Mouse (Mus musculus): Measurements from ENCODE around the gene Hbq1b. TPM values are rescaled to one million over a fixed set of nuclear protein-coding genes. Genes with fewer than 3 reads are reported as not detected.

The Hbq1b gene
- total RNA-seq (2021) = 1 to 10 TPM; 1.4 to 2.2 TPM
- long read RNA-seq, experiment 1 = 0 reads
- long read RNA-seq, experiment 2 = 0 reads

GRCm38 (mm10) chr11:32286695-32287492 lies at the start of gene Hbq1b:
Gene Hbq1b (plus strand): TSS chr11:32286965.
- intact Hi-C loops (cut with DNase I) = loop anchor here (10.0 kb wide), 1 partner anchor 48 kb away; no protein-coding TSS in a partner anchor

GRCm38 (mm10) chr11:32237411-32237795 lies 49.4 kb upstream of the Hbq1b start:
- intact Hi-C loops (cut with DNase I) = no loop called here

More at GRCm38 (mm10) chr11:32286695-32287492, at the start of gene Hbq1b:
- DNase-seq (ENCODE audit: low spot score in 2 of 2) = peak; percentile 87

GRCm38 (mm10) chr11:32238093-32238860 lies 48.5 kb upstream of the Hbq1b start:
- intact Hi-C loops (cut with DNase I) = loop anchor here (1.0 to 2.0 kb wide), 2 partner anchors 21 to 55 kb away; no protein-coding TSS in a partner anchor
- peak; percentile 76 to 77 for DNase-seq (ENCODE audit: low spot score in 2 of 2)

More at GRCm38 (mm10) chr11:32237411-32237795, 49.4 kb upstream of the Hbq1b start:
- no peak for DNase-seq (ENCODE audit: low spot score in 2 of 2)

- intact Hi-C loops (cut with DNase I) = no loop called here
- DNase-seq (ENCODE audit: low spot score in 2 of 2) = no peak
These were observed 45.4 kb upstream of the Hbq1b start for GRCm38 (mm10) chr11:32241391-32241790.

GRCm38 (mm10) chr11:32242209-32242608 lies 44.6 kb upstream of the Hbq1b start:
- no peak for DNase-seq (ENCODE audit: low spot score in 2 of 2)
- intact Hi-C loops (cut with DNase I) = no loop called here

GRCm38 (mm10) chr11:32243205-32243955 lies 43.4 kb upstream of the Hbq1b start:
- intact Hi-C loops (cut with DNase I) = no loop called here
- DNase-seq (ENCODE audit: low spot score in 2 of 2) = peak; percentile 51 to 55

- no peak for DNase-seq (ENCODE audit: low spot score in 2 of 2)
- intact Hi-C loops (cut with DNase I) = no loop called here
These were observed 42.7 kb upstream of the Hbq1b start for GRCm38 (mm10) chr11:32244064-32244463.

- DNase-seq (ENCODE audit: low spot score in 2 of 2) = no peak
- intact Hi-C loops (cut with DNase I) = no loop called here
These were observed 42.1 kb upstream of the Hbq1b start for GRCm38 (mm10) chr11:32244617-32245016.

- DNase-seq (ENCODE audit: low spot score in 2 of 2) = no peak
- intact Hi-C loops (cut with DNase I) = no loop called here
These were observed 41.2 kb upstream of the Hbq1b start for GRCm38 (mm10) chr11:32245614-32246013.

- intact Hi-C loops (cut with DNase I) = no loop called here
- DNase-seq (ENCODE audit: low spot score in 2 of 2) = peak in 1 of 2 experiments; percentile 22
These were observed 39.7 kb upstream of the Hbq1b start for GRCm38 (mm10) chr11:32247068-32247467.

- intact Hi-C loops (cut with DNase I) = no loop called here
- DNase-seq (ENCODE audit: low spot score in 2 of 2) = peak in 1 of 2 experiments; percentile 5
These were observed 38.4 kb upstream of the Hbq1b start for GRCm38 (mm10) chr11:32248350-32248749.

- DNase-seq (ENCODE audit: low spot score in 2 of 2) = no peak
- intact Hi-C loops (cut with DNase I) = no loop called here
These were observed 35.6 kb upstream of the Hbq1b start for GRCm38 (mm10) chr11:32250880-32251763.

- intact Hi-C loops (cut with DNase I) = no loop called here
- no peak for DNase-seq (ENCODE audit: low spot score in 2 of 2)
These were observed 33.6 kb upstream of the Hbq1b start for GRCm38 (mm10) chr11:32253121-32253520.

GRCm38 (mm10) chr11:32256146-32256545 lies 30.6 kb upstream of the Hbq1b start:
- no peak for DNase-seq (ENCODE audit: low spot score in 2 of 2)

GRCm38 (mm10) chr11:32256566-32256965 lies 30.2 kb upstream of the Hbq1b start:
- intact Hi-C loops (cut with DNase I) = no loop called here
- no peak for DNase-seq (ENCODE audit: low spot score in 2 of 2)

More at GRCm38 (mm10) chr11:32256146-32256545, 30.6 kb upstream of the Hbq1b start:
- intact Hi-C loops (cut with DNase I) = no loop called here

GRCm38 (mm10) chr11:32262674-32263415 lies 23.9 kb upstream of the Hbq1b start:
- no peak for DNase-seq (ENCODE audit: low spot score in 2 of 2)
- intact Hi-C loops (cut with DNase I) = no loop called here

- DNase-seq (ENCODE audit: low spot score in 2 of 2) = no peak
- intact Hi-C loops (cut with DNase I) = no loop called here
These were observed 21.5 kb upstream of the Hbq1b start for GRCm38 (mm10) chr11:32265117-32265738.
